Comparison of ENCODE assay signal across 28 mouse cellular contexts in the genomic region with DNA sequence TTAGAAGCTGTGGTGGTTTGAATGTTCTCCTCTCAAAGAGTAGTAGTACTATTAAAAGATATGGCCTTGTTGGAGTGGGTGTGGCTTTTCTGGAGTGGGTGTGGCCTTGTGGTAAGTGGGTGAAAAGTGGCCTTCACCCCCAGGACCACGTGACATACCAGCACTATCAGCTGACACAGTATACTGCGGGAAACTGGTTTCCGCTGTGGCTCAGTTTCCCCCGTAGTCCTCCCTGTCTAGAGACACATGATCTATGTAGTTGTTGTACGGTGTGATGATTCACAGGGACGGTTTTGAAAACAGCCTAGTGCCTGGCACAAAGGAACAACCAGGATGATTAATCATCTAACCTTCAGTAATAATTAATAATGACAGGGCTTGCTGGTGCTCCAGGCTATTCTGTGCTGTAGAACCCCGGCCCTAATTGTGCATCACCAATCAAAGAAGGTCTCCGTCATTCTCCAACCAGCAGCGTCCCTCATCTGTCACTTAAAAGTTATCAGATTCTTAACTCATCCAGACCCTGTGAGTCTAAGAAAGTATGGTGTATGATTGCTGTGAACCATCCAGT.
DNase-seq lines count a peak whose midpoint lies in the region; ATAC-seq lines count a peak whose summit lies in the region.
"Had no signal": no experiment of that assay in that cellular context is flagged by ENCODE, and none has a peak within 500 bp of the region (broad histone marks: within the 10 kb centered on the region; RNA-seq: fewer than 3 reads in every experiment).

No protein-coding gene starts in this region.

- no peak overlapping the region for H3K4me2 ChIP-seq in hindbrain, embryonic 13.5 days
- H3K4me2 ChIP-seq in neural tube, embryonic 14.5 days (ENCODE audit: low read depth, low read length): no peak overlapping the region
- H3K4me2 ChIP-seq in neural tube, embryonic 15.5 days: no peak overlapping the region
- H3K4me2 ChIP-seq: embryonic facial prominence, embryonic 12.5 days; embryonic facial prominence, embryonic 15.5 days; heart, embryonic 13.5 days; intestine, embryonic 15.5 days had no signal

- no peak overlapping the region for H3K4me3 ChIP-seq in heart, embryonic 10.5 days
- no peak overlapping the region for H3K4me3 ChIP-seq in hindbrain, embryonic 13.5 days
- no peak overlapping the region for H3K4me3 ChIP-seq in hindbrain, embryonic 10.5 days
- no peak overlapping the region for H3K4me3 ChIP-seq in neural tube, embryonic 14.5 days (ENCODE audit: low read depth, low read length)
- no peak overlapping the region for H3K4me3 ChIP-seq in neural tube, embryonic 15.5 days (replicated peaks)
- H3K4me3 ChIP-seq: embryonic facial prominence, embryonic 12.5 days; embryonic facial prominence, embryonic 15.5 days; gastrocnemius, adult 2 months; heart, adult 2 months; heart, embryonic 13.5 days; intestine, embryonic 15.5 days had no signal

- no peaks in the 10 kb centered on the region for H3K27me3 ChIP-seq in heart, embryonic 10.5 days (ENCODE audit: insufficient read depth, poor library complexity, severe bottlenecking)
- peaks cover 2% of the 10 kb centered on the region; the same call in 1 of the 2 replicates for H3K27me3 ChIP-seq in hindbrain, embryonic 13.5 days
- 0 out of 2 replicates have a peak, but pooled peaks cover 6% of the 10 kb centered on the region for H3K27me3 ChIP-seq in hindbrain, embryonic 10.5 days (ENCODE audit: insufficient read depth, poor library complexity, severe bottlenecking)
- no peaks in the 10 kb centered on the region for H3K27me3 ChIP-seq in neural tube, embryonic 14.5 days (ENCODE audit: control insufficient read depth, insufficient read depth, low read length)
- no peaks in the 10 kb centered on the region for H3K27me3 ChIP-seq in neural tube, embryonic 15.5 days (replicated peaks)
- H3K27me3 ChIP-seq: embryonic facial prominence, embryonic 12.5 days; embryonic facial prominence, embryonic 15.5 days; heart, embryonic 13.5 days; intestine, embryonic 15.5 days had no signal

- no peaks in the 10 kb centered on the region for H3K9me3 ChIP-seq in heart, embryonic 10.5 days
- H3K9me3 ChIP-seq in hindbrain, embryonic 13.5 days: no peaks in the 10 kb centered on the region
- no peaks in the 10 kb centered on the region for H3K9me3 ChIP-seq in hindbrain, embryonic 10.5 days
- no peaks in the 10 kb centered on the region for H3K9me3 ChIP-seq in neural tube, embryonic 14.5 days (ENCODE audit: control insufficient read depth, low read length)
- no peaks in the 10 kb centered on the region for H3K9me3 ChIP-seq in neural tube, embryonic 15.5 days (replicated peaks)
- H3K9me3 ChIP-seq: embryonic facial prominence, embryonic 12.5 days; embryonic facial prominence, embryonic 15.5 days; G1E; heart, embryonic 13.5 days; intestine, embryonic 15.5 days had no signal

- peaks cover 5% of the 10 kb centered on the region; the same call in 1 of the 2 replicates for H3K4me1 ChIP-seq in heart, embryonic 10.5 days
- H3K4me1 ChIP-seq in hindbrain, embryonic 13.5 days (replicated peaks): peaks cover 13% of the 10 kb centered on the region
- peaks cover 7% of the 10 kb centered on the region; the same call in 1 of the 2 replicates for H3K4me1 ChIP-seq in hindbrain, embryonic 10.5 days (replicated peaks)
- no peaks in the 10 kb centered on the region for H3K4me1 ChIP-seq in neural tube, embryonic 14.5 days (ENCODE audit: control insufficient read depth, insufficient read depth, low read length)
- H3K4me1 ChIP-seq in neural tube, embryonic 15.5 days: 0 out of 2 replicates have a peak, but pooled peaks cover 3% of the 10 kb centered on the region
- H3K4me1 ChIP-seq: embryonic facial prominence, embryonic 12.5 days; embryonic facial prominence, embryonic 15.5 days; heart, embryonic 13.5 days; intestine, embryonic 15.5 days had no signal

- H3K27ac ChIP-seq in heart, embryonic 10.5 days: no peak overlapping the region
- H3K27ac ChIP-seq in hindbrain, embryonic 13.5 days: no peak overlapping the region
- no peak overlapping the region for H3K27ac ChIP-seq in hindbrain, embryonic 10.5 days
- no peak overlapping the region for H3K27ac ChIP-seq in neural tube, embryonic 14.5 days (ENCODE audit: low read depth, low read length)
- H3K27ac ChIP-seq in neural tube, embryonic 15.5 days (replicated peaks): no peak overlapping the region
- H3K27ac ChIP-seq: embryonic facial prominence, embryonic 12.5 days; embryonic facial prominence, embryonic 15.5 days; gastrocnemius, adult 2 months; heart, adult 2 months; heart, embryonic 13.5 days; intestine, embryonic 15.5 days had no signal

- 73% methylated on average over 9 of the region's 9 CpGs for WGBS in heart, embryonic 10.5 days
- WGBS in hindbrain, embryonic 13.5 days: 58% methylated on average over 9 of the region's 9 CpGs
- WGBS in hindbrain, embryonic 10.5 days: 81% methylated on average over 9 of the region's 9 CpGs
- WGBS in neural tube, embryonic 14.5 days: 61% methylated on average over 9 of the region's 9 CpGs
- 64% methylated on average over 9 of the region's 9 CpGs for WGBS in neural tube, embryonic 15.5 days

- peak; percentile 69 for DNase-seq in heart, embryonic 10.5 days (ENCODE audit: low spot score)
- no peak for DNase-seq in heart, adult 9 months (ENCODE audit: low spot score in 2 of 2)
- no peak for DNase-seq in hindbrain, embryonic 10.5 days (ENCODE audit: low spot score)
- peak; percentile 67 for DNase-seq in retina, postnatal 1 day
- DNase-seq in gastrocnemius, adult 8-10 months (ENCODE audit: low spot score in 2 of 2): no peak
- DNase-seq: adrenal gland, adult 2 months; adrenal gland, postnatal 14 days; B cell, adult 2 months; cerebellum, adult 11 months; cerebellum, adult 2 months; cerebellum, adult 9-11 months; cerebellum, postnatal 25 days; forebrain, postnatal 0 days; gastrocnemius, adult 2 months; gastrocnemius, postnatal 25 days; heart, adult 2 months; heart, postnatal 14 days; heart, postnatal 4 days; kidney, adult 11 months had no signal

- 0 out of 2 replicates have a peak, but pooled peaks have one; percentile 28 for ATAC-seq in hindbrain, embryonic 13.5 days (ENCODE audit: low FRiP score)
- ATAC-seq in neural tube, embryonic 14.5 days (ENCODE audit: low read depth): 0 out of 2 replicates have a peak, but pooled peaks have one; percentile 31
- no peak for ATAC-seq in neural tube, embryonic 15.5 days (ENCODE audit: low FRiP score)
- ATAC-seq: forebrain, embryonic 14.5 days; forebrain, postnatal 0 days; intestine, embryonic 15.5 days had no signal

- no peak overlapping the region for H3K9ac ChIP-seq in hindbrain, embryonic 13.5 days
- H3K9ac ChIP-seq in neural tube, embryonic 14.5 days (replicated peaks; ENCODE audit: low read depth, low read length): no peak overlapping the region
- H3K9ac ChIP-seq in neural tube, embryonic 15.5 days (replicated peaks): no peak overlapping the region
- H3K9ac ChIP-seq: embryonic facial prominence, embryonic 12.5 days; embryonic facial prominence, embryonic 15.5 days; forebrain, postnatal 0 days; heart, embryonic 13.5 days; intestine, embryonic 15.5 days had no signal

- H3K36me3 ChIP-seq in heart, embryonic 10.5 days: no peaks in the 10 kb centered on the region
- no peaks in the 10 kb centered on the region for H3K36me3 ChIP-seq in hindbrain, embryonic 13.5 days
- no peaks in the 10 kb centered on the region for H3K36me3 ChIP-seq in hindbrain, embryonic 10.5 days
- H3K36me3 ChIP-seq in neural tube, embryonic 14.5 days (ENCODE audit: control insufficient read depth, insufficient read depth, low read length): no peaks in the 10 kb centered on the region
- H3K36me3 ChIP-seq in neural tube, embryonic 15.5 days: no peaks in the 10 kb centered on the region
- H3K36me3 ChIP-seq: embryonic facial prominence, embryonic 12.5 days; embryonic facial prominence, embryonic 15.5 days; G1E; heart, embryonic 13.5 days; intestine, embryonic 15.5 days had no signal

Comparison
In these comparisons a context has a peak if more than half of its experiments do, and no peak if none do; other contexts are left out.
1. DNase-seq: peak in heart, embryonic 10.5 days (single experiment) and retina, postnatal 1 day (single experiment); none in heart, adult 9 months (0 of 2), hindbrain, embryonic 10.5 days (single experiment) and gastrocnemius, adult 8-10 months (0 of 2).